Mouse (Mus musculus): ENCODE data around the gene Agps.
"Not testable (repeated sequence)": the region's sequence is repeated elsewhere in the genome, so short reads cannot be mapped to it uniquely, and the experiment has no call there.

Agps gene

DNA sequence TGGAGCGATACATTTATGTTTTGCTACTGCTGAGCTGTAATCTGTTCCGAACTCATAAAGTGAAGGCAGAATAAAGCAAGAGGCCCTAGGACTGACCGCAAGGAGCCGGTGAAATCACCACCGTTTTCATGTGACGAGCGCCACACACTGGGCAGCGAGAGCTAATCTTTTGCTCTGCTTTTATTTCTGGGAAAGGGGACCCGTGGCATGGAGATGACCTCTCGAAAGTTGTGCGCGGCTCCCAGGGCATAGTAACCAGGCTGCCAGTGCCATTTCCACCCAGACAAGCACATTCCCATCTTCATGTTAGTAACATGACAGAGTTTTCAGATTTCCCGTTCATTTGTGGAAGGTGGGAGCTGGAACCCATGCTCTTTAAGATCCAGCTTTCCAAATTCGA is 132.5 kb downstream of the Agps start:
- Histone ChIP-seq H3K4me1 (replicated peaks; ENCODE audit: low read depth, low read length) (peaks cover 49% of the 10 kb centered on the region), H3K27me3 (ENCODE audit: insufficient read depth, low read length) (no peaks in the 10 kb centered on the region; the same call in 1 of the 2 replicates), H3K4me3 (replicated peaks; ENCODE audit: low read length) (peak overlapping the region; percentile 1; the same call in 1 of the 2 replicates), H3K36me3 (ENCODE audit: insufficient read depth, low read length) (no peaks in the 10 kb centered on the region), H3K9me3 (ENCODE audit: low read length) (no peaks in the 10 kb centered on the region)
- TF ChIP-seq POU5F1 (IDR thresholded peaks at IDR 0.05; ENCODE audit: borderline replicate concordance, low read length) (no peak), CTCF (conservative IDR thresholded peaks at IDR 0.05; ENCODE audit: low read length) (peak; percentile 34), NANOG (IDR thresholded peaks at IDR 0.05; ENCODE audit: borderline replicate concordance, low read length) (no peak)

DNA sequence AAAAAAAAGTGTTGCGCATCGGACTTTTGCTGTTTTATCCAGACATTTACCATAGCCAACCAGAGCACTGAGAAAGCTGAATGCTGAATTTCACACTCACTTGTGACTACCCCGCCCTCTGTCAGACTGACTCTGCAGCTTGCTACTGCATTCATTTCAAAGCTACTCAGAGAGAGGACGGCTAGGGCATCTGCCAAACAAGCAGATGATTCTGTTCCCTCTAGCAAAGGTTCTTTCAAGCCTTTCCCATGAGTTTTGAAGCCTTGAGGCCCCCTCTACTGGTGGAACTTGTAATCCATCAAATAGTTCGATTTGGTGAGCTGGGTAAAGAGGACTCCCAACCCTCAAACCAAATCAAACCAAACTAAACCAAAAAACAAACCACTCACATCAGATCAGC is 133.0 kb downstream of the Agps start:
- Histone ChIP-seq H3K4me3 (replicated peaks; ENCODE audit: low read length) (no peak overlapping the region), H3K4me1 (replicated peaks; ENCODE audit: low read depth, low read length) (peaks cover 44% of the 10 kb centered on the region), H3K9me3 (ENCODE audit: low read length) (no peaks in the 10 kb centered on the region), H3K27me3 (ENCODE audit: insufficient read depth, low read length) (no peaks in the 10 kb centered on the region; the same call in 1 of the 2 replicates), H3K36me3 (ENCODE audit: insufficient read depth, low read length) (no peaks in the 10 kb centered on the region)
- TF ChIP-seq CTCF (conservative IDR thresholded peaks at IDR 0.05; ENCODE audit: low read length): peak; percentile 48
- TF ChIP-seq NANOG (IDR thresholded peaks at IDR 0.05; ENCODE audit: borderline replicate concordance, low read length): no peak

- H3K27me3 ChIP-seq (ENCODE audit: insufficient read depth, low read length): no peaks in the 10 kb centered on the region
- TF ChIP-seq POU5F1 (IDR thresholded peaks at IDR 0.05; ENCODE audit: borderline replicate concordance, low read length) (no peak), CTCF (conservative IDR thresholded peaks at IDR 0.05; ENCODE audit: low read length) (no peak), NANOG (IDR thresholded peaks at IDR 0.05; ENCODE audit: borderline replicate concordance, low read length) (no peak)
- no peak overlapping the region for H3K4me3 ChIP-seq (replicated peaks; ENCODE audit: low read length)
- H3K36me3 ChIP-seq (ENCODE audit: insufficient read depth, low read length): no peaks in the 10 kb centered on the region
- no peaks in the 10 kb centered on the region for H3K9me3 ChIP-seq (ENCODE audit: low read length)
- peaks cover 6% of the 10 kb centered on the region for H3K4me1 ChIP-seq (replicated peaks; ENCODE audit: low read depth, low read length)
Measured at GRCm38 (mm10) chr2:75974131-75974530, 142.2 kb downstream of the Agps start.

- H3K27me3 ChIP-seq (ENCODE audit: insufficient read depth, low read length); H3K4me1 ChIP-seq (replicated peaks; ENCODE audit: low read depth, low read length); H3K4me3 ChIP-seq (replicated peaks; ENCODE audit: low read length); H3K36me3 ChIP-seq (ENCODE audit: insufficient read depth, low read length); H3K9me3 ChIP-seq (ENCODE audit: low read length): not testable (repeated sequence)
Measured at GRCm38 (mm10) chr2:75976070-75976469, 144.1 kb downstream of the Agps start.

DNA sequence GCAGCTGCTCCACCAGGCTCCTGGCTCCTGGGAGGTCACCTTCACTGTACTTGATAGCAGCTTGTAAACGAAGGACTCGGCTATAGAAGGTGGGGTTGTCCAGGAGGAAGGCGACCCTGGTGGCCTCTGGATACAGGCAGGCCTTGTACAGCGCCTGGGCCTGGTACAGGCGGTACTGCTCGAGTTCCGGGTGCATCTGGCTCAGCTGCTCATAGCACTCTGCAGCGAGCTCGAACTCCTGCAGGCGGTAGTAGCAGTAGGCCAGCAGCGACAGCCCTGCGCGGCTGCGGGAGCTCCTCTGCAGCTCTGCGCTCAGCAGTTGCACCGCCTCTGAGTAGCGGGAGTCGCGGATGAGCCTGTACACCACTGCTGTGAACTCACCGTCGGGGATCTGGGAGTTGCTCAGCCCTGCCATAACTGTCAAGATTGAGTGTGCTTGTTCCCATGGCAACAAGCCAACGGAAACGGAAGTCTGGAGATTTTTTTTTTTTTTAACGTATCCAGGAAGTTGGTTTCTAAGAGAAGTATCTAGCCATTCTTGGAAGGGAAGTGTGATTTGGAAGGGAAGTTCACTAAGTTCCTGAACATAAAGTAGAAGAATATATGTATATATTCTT is 145.9 kb downstream of the Agps start, which contains the start of gene Ttc30a2:
TSS of gene Ttc30a2 (minus strand) at position 419 of the 617 bp plus-strand sequence.
- H3K4me3 ChIP-seq (replicated peaks; ENCODE audit: low read length): peak within 1 kb of the TSS; percentile 58
- not testable (repeated sequence) for H3K9me3 ChIP-seq (ENCODE audit: low read length); H3K36me3 ChIP-seq (ENCODE audit: insufficient read depth, low read length); H3K4me1 ChIP-seq (replicated peaks; ENCODE audit: low read depth, low read length); H3K27me3 ChIP-seq (ENCODE audit: insufficient read depth, low read length)
